10 mouse cellular contexts compared by ENCODE assay signal in genomic region chrX:35879703-35880102, GRCm38 (mm10). TPM values are rescaled to one million over a fixed set of nuclear protein-coding genes. Genes with fewer than 3 reads are reported as not detected.
DNase-seq lines count a peak whose midpoint lies in the region; ATAC-seq and TF ChIP-seq lines count a peak whose summit lies in the region.
"Had no signal": no experiment of that assay in that cellular context is flagged by ENCODE, and none has a peak within 500 bp of the region (broad histone marks: within the 10 kb centered on the region; RNA-seq: fewer than 3 reads in every experiment).

No protein-coding gene starts in this region.

- 45% methylated on average over 1 of the region's 1 CpGs for WGBS in cerebellum, adult 2 months

- H3K4me1 ChIP-seq in cerebellum, adult 2 months (ENCODE audit: control insufficient read depth, insufficient read depth, low read length), result no peaks in the 10 kb centered on the region
- no peaks in the 10 kb centered on the region for H3K4me1 ChIP-seq in cortical plate, adult 2 months (ENCODE audit: control insufficient read depth, insufficient read depth, low read length)
- H3K4me1 ChIP-seq: forebrain, embryonic 10.5 days had no signal

- no peak overlapping the region for H3K4me3 ChIP-seq in cerebellum, adult 2 months (replicated peaks; ENCODE audit: insufficient read depth, low read depth, low read length)
- H3K4me3 ChIP-seq in cortical plate, adult 2 months (ENCODE audit: insufficient read depth, low read length), result no peak overlapping the region
- H3K4me3 ChIP-seq: forebrain, embryonic 10.5 days had no signal

- no peaks in the 10 kb centered on the region for H3K27me3 ChIP-seq in cerebellum, adult 2 months (ENCODE audit: control insufficient read depth, insufficient read depth, low read length)

- no peak for ATAC-seq in megakaryocyte, adult 5-6 weeks (ENCODE audit: poor library complexity, severe bottlenecking)

- DNase-seq in cerebellum, adult 2 months, result no peak
- no peak for DNase-seq in cerebellum, adult 11-12 months
- peak; percentile 3 for DNase-seq in kidney, postnatal 14 days
- no peak for DNase-seq in kidney, adult 11 months
- peak; percentile 61 for DNase-seq in 3T3-L1 (ENCODE audit: low read depth, low spot score)
- no peak for DNase-seq in Muller cell, postnatal 12 days (ENCODE audit: inconsistent ontology term)
- DNase-seq: heart, postnatal 36 days had no signal

- no peak overlapping the region for H3K27ac ChIP-seq in cerebellum, adult 2 months (ENCODE audit: insufficient read depth, low read length)
- H3K27ac ChIP-seq in cortical plate, adult 2 months (ENCODE audit: insufficient read depth, low read length), result no peak overlapping the region
- H3K27ac ChIP-seq: forebrain, embryonic 10.5 days had no signal

- no peak for TF ChIP-seq POLR2A in cerebellum, adult 2 months (IDR thresholded peaks at IDR 0.05; ENCODE audit: borderline replicate concordance, insufficient read depth, low read length)
- no peak for TF ChIP-seq POLR2A in cortical plate, adult 2 months (IDR thresholded peaks at IDR 0.05; ENCODE audit: extremely low read depth, insufficient read depth, low read length)

- 0 out of 2 replicates have a peak, but pooled peaks have one; percentile 22 for TF ChIP-seq CTCF in cerebellum, adult 2 months (IDR thresholded peaks at IDR 0.05; ENCODE audit: borderline replicate concordance, insufficient read depth, low read depth, low read length)
- peak; percentile 23; the same call in 1 of the 2 replicates for TF ChIP-seq CTCF in cortical plate, adult 2 months (IDR thresholded peaks at IDR 0.05; ENCODE audit: extremely low read depth, insufficient read depth, low read length)

RNA-seq across cellular contexts. Expression of gene Dock11, which starts 8.9 kb away (rescaled TPM):
- polyA plus RNA-seq in cerebellum, adult 2 months (2012; rRNA removed), result 6.7 and 7.0 TPM in 2 replicates
- polyA plus RNA-seq in cortical plate, adult 2 months (2012; rRNA removed), result 4.1 TPM in 2 replicates
- 161 and 164 TPM in 2 replicates for total RNA-seq in megakaryocyte, adult 5-6 weeks (2015)
- total RNA-seq in megakaryocyte, adult 5-6 weeks (2017), result 155 and 169 TPM in 2 replicates

Comparison
In these comparisons a context has a peak if more than half of its experiments do, and no peak if none do; other contexts are left out.
1. DNase-seq: peak in kidney, postnatal 14 days (single experiment) and 3T3-L1 (single experiment); none in cerebellum, adult 2 months (0 of 2), cerebellum, adult 11-12 months (single experiment), kidney, adult 11 months (single experiment) and Muller cell, postnatal 12 days (single experiment).